Mouse (Mus musculus): Measurements from ENCODE around the gene Lamb3. TPM values are rescaled to one million over a fixed set of nuclear protein-coding genes. Genes with fewer than 3 reads are reported as not detected.

Gene Lamb3
- total and polyA plus RNA-seq, 3 experiments, result 10.1 to 14.6 (median 12.3) TPM

DNA sequence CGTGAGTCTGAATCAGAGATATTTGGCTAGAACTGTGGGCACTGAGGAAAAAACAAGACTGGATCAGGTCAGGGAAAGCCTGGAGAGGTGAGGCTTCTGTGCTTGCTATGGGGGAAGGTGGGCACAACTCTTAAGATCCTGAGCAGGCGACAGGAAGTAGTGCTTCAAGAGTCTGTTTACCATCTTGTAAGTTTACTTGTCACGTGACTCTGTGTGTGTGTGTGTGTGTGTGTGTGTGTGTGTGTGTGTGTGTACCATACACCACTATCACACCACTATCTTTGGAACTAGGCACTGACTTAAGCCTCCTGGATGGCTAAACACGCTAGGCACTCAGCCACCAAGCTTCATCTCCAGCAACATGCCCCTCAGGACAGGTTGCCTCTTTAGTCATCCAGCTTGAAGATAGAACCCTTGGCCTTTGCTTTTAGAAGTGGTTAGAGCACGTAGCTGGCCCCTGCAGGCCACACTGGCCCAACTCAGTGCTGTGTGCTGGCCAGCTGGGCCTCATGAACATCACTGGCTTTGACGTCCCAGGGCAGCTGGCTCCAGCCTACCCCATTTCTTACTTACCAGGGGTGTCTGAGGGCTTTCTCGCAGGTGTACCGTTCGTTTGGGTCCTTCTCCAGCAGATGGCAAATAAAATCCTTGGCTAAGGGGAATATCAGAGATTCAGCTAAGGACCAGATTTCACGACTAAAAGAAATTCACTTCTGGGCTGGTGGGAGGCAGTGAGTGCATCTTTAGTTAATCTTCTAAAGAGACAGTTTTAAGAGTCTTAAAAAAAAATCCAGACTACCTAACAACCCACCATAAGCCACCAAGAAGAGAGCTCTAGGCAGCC lies 142.4 kb downstream of the Lamb3 start:
- dilution Hi-C loops (cut with MboI; ENCODE audit: extremely low pct_ligation_motif_present, extremely low pct_unique_long_range_greater_than_20kb, low sequenced_read_pairs), result no loop called here
- no peaks in the 10 kb centered on the region for H3K36me3 ChIP-seq (replicated peaks in 1 of 2; ENCODE audit: control insufficient read depth in 1 of 2, insufficient read depth in 1 of 2, low read length in 1 of 2)
- no peak overlapping the region for H3K27ac ChIP-seq (ENCODE audit: insufficient read depth, low read depth)
- DNase-seq (ENCODE audit: extremely low read depth), result no peak
- no peaks in the 10 kb centered on the region for H3K9me3 ChIP-seq (replicated peaks; ENCODE audit: low read length)
- TF ChIP-seq TBP (conservative IDR thresholded peaks at IDR 0.05; ENCODE audit: low read depth, low read length), result no peak
- no peak for TF ChIP-seq JUND (conservative IDR thresholded peaks at IDR 0.05; ENCODE audit: low read depth, low read length)
- no peak for TF ChIP-seq PAX5 (IDR thresholded peaks at IDR 0.05; ENCODE audit: low read length)
- H3K4me2 ChIP-seq (ENCODE audit: insufficient read depth, low read depth, poor library complexity, severe bottlenecking), result no peak overlapping the region
- no peak overlapping the region for H3K4me3 ChIP-seq (replicated peaks in 1 of 3; ENCODE audit: low read depth in 2 of 3, low read length in 2 of 3, poor library complexity in 1 of 3)
- peaks cover 1% of the 10 kb centered on the region for H3K27me3 ChIP-seq (replicated peaks)
- H3K79me2 ChIP-seq (replicated peaks; ENCODE audit: control insufficient read depth, extremely low read depth, insufficient read depth, poor library complexity, severe bottlenecking), result no peaks in the 10 kb centered on the region
- peaks cover 0 to 4% of the 10 kb centered on the region in 2 experiments; a peak in 2 of 4 replicates for H3K4me1 ChIP-seq (ENCODE audit: control insufficient read depth in 1 of 2, insufficient read depth in 2 of 2)
- H3K9ac ChIP-seq (ENCODE audit: insufficient read depth, low read depth), result no peak overlapping the region
- in situ Hi-C loops (cut with MboI; ENCODE audit: low pct_ligation_motif_present, low pct_unique_long_range_greater_than_20kb, low sequenced_read_pairs), result no loop called here

- peaks cover 1% of the 10 kb centered on the region for H3K27me3 ChIP-seq (replicated peaks)
- no peak overlapping the region for H3K9ac ChIP-seq (ENCODE audit: insufficient read depth, low read depth)
- dilution Hi-C loops (cut with MboI; ENCODE audit: extremely low pct_ligation_motif_present, extremely low pct_unique_long_range_greater_than_20kb, low sequenced_read_pairs) (no loop called here), in situ Hi-C loops (cut with MboI; ENCODE audit: low pct_ligation_motif_present, low pct_unique_long_range_greater_than_20kb, low sequenced_read_pairs) (no loop called here)
- H3K4me1 ChIP-seq (ENCODE audit: control insufficient read depth in 1 of 2, insufficient read depth in 2 of 2), result no peaks in the 10 kb centered on the region
- H3K4me3 ChIP-seq (replicated peaks in 1 of 3; ENCODE audit: low read depth in 2 of 3, low read length in 2 of 3, poor library complexity in 1 of 3), result no peak overlapping the region
- no peak for DNase-seq (ENCODE audit: extremely low read depth)
- H3K79me2 ChIP-seq (replicated peaks; ENCODE audit: control insufficient read depth, extremely low read depth, insufficient read depth, poor library complexity, severe bottlenecking), result no peaks in the 10 kb centered on the region
- TF ChIP-seq JUND (conservative IDR thresholded peaks at IDR 0.05; ENCODE audit: low read depth, low read length), result no peak
- TF ChIP-seq CHD2 (IDR thresholded peaks at IDR 0.05; ENCODE audit: low read length), result no peak
- TF ChIP-seq MAX (IDR thresholded peaks at IDR 0.05; ENCODE audit: low read length), result no peak
- TF ChIP-seq UBTF (IDR thresholded peaks at IDR 0.05; ENCODE audit: low read depth, low read length), result no peak
- no peak for TF ChIP-seq GABPA (IDR thresholded peaks at IDR 0.05; ENCODE audit: insufficient replicate concordance, low read depth, low read length)
- TF ChIP-seq TCF12 (IDR thresholded peaks at IDR 0.05; ENCODE audit: low read depth, low read length), result no peak
- TF ChIP-seq ZKSCAN1 (IDR thresholded peaks at IDR 0.05; ENCODE audit: borderline replicate concordance, low read depth, low read length), result no peak
- TF ChIP-seq IRF4 (IDR thresholded peaks at IDR 0.05; ENCODE audit: low read depth, low read length), result no peak
- TF ChIP-seq USF2 (conservative IDR thresholded peaks at IDR 0.05; ENCODE audit: low read depth, low read length), result no peak
- TF ChIP-seq ZNF384 (IDR thresholded peaks at IDR 0.05; ENCODE audit: low read depth, low read length), result no peak
- TF ChIP-seq ETS1 (conservative IDR thresholded peaks at IDR 0.05; ENCODE audit: low read depth, low read length), result no peak
- no peak for TF ChIP-seq ELF1 (IDR thresholded peaks at IDR 0.05; ENCODE audit: low read depth, low read length)
- no peaks in the 10 kb centered on the region for H3K36me3 ChIP-seq (replicated peaks in 1 of 2; ENCODE audit: control insufficient read depth in 1 of 2, insufficient read depth in 1 of 2, low read length in 1 of 2)
- no peaks in the 10 kb centered on the region for H3K9me3 ChIP-seq (replicated peaks; ENCODE audit: low read length)
- H3K4me2 ChIP-seq (ENCODE audit: insufficient read depth, low read depth, poor library complexity, severe bottlenecking), result no peak overlapping the region
- H3K27ac ChIP-seq (ENCODE audit: insufficient read depth, low read depth), result no peak overlapping the region
These were observed 143.0 kb downstream of the Lamb3 start for GRCm38 (mm10) chr1:193350546-193350801.

Data from CH12.LX (cell line).